Mouse (Mus musculus): ENCODE measurements around the gene Pde4b. TPM values are rescaled to one million over a fixed set of nuclear protein-coding genes. Genes with fewer than 3 reads are reported as not detected.

The Pde4b gene
- polyA plus RNA-seq, 1 experiment, result 14.3 TPM

DNA sequence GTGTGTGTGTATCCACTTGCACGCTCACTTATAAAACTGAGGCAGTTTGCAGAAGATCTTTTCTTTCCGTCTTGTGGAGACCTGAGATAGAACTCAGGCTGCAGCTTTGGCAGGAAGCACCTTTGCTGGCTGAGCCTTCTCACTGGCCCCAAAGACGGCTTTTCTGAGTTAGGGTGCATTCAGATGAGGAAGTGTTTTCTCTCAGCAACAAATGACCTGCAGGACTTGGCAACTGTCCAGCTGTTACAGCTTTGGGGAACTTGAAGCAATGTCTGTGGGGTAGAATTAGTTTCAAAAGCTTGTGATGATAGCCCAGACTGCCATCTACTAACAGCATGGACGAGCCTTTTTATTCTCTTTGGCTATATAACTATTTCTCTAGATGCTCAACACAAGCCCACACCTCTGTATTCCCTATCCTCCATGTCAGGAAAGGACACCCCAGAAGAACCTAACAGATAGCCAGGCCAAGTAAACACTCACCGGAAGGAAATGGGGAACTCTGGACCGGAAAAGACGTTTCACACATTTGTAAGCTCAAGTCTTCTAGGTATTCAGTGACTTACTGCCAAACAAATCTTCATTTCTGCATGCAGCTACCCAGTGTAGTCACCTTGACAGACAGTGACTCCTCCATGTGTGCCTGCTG lies 429.8 kb downstream of the Pde4b start:
- H3K27me3 ChIP-seq (ENCODE audit: control insufficient read depth, insufficient read depth, low read length), result no peaks in the 10 kb centered on the region
- 6% methylated on average over 7 of the region's 7 CpGs for WGBS
- peak; percentile 85 to 89 for DNase-seq (ENCODE audit: low read depth in 1 of 2, low spot score in 2 of 2)
- H3K27ac ChIP-seq (ENCODE audit: insufficient read depth, low read length), result peak overlapping the region; percentile 92
- no peak overlapping the region for H3K4me3 ChIP-seq (ENCODE audit: extremely low read depth, insufficient read depth, insufficient read length)
- TF ChIP-seq CTCF (IDR thresholded peaks at IDR 0.05; ENCODE audit: extremely low read depth, insufficient read depth, insufficient read length, insufficient replicate concordance), result no peak
- no peak; the same call in 1 of the 2 replicates for TF ChIP-seq POLR2A (IDR thresholded peaks at IDR 0.05; ENCODE audit: low read depth, low read length)
- H3K36me3 ChIP-seq (ENCODE audit: control insufficient read depth, insufficient read depth, low read length), result no peaks in the 10 kb centered on the region
- peaks cover 46% of the 10 kb centered on the region for H3K4me1 ChIP-seq (ENCODE audit: control insufficient read depth, insufficient read depth, insufficient read length)

DNA sequence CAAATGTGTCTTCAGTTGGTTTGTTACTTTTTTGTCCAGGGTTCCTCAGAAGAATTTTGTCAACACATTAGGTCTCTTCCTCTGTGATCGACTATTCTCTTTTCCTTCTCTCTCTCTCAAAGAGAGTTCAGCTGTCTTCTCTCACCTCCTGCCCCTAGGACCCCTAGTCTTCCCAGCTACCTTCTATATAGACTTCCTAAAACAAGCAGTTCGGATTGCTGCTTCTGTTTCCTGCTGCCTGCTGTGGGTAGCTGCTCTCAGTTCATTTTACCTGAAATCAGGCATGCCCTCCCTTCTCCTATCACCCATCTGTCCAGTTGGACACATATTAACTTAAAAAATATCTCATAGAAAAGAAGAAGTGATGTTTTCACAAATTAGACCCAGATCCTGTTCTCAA lies 430.3 kb downstream of the Pde4b start:
- 7% methylated on average over 2 of the region's 2 CpGs for WGBS
- DNase-seq (ENCODE audit: low read depth in 1 of 2, low spot score in 2 of 2), result no peak
- Histone ChIP-seq H3K27ac (ENCODE audit: insufficient read depth, low read length) (peak overlapping the region; percentile 92), H3K4me3 (ENCODE audit: extremely low read depth, insufficient read depth, insufficient read length) (no peak overlapping the region), H3K27me3 (ENCODE audit: control insufficient read depth, insufficient read depth, low read length) (no peaks in the 10 kb centered on the region), H3K36me3 (ENCODE audit: control insufficient read depth, insufficient read depth, low read length) (no peaks in the 10 kb centered on the region), H3K4me1 (ENCODE audit: control insufficient read depth, insufficient read depth, insufficient read length) (peaks cover 43% of the 10 kb centered on the region)
- TF ChIP-seq POLR2A (IDR thresholded peaks at IDR 0.05; ENCODE audit: low read depth, low read length) (no peak), CTCF (IDR thresholded peaks at IDR 0.05; ENCODE audit: extremely low read depth, insufficient read depth, insufficient read length, insufficient replicate concordance) (no peak)

DNA sequence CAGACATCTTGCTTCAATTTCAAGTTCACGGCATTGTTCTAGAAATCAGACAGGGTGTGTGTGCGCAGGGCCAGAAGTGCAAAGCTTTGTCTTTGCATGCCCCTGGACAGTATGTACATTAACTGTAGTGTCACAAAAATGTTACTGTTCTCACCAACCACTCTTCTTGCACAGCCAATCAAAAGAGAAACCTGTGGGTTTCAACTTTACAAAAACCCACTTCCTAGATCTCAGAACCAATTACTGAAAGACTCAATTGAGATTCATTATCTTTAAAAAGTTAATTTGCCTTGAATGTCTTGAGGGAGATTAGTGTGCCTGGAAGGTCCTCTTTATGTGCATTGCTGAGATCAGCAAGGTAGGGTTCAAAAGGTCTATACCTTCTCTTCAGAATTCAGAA lies 431.0 kb downstream of the Pde4b start:
- Histone ChIP-seq H3K27me3 (ENCODE audit: control insufficient read depth, insufficient read depth, low read length) (no peaks in the 10 kb centered on the region), H3K4me1 (ENCODE audit: control insufficient read depth, insufficient read depth, insufficient read length) (peaks cover 43% of the 10 kb centered on the region), H3K4me3 (ENCODE audit: extremely low read depth, insufficient read depth, insufficient read length) (no peak overlapping the region), H3K36me3 (ENCODE audit: control insufficient read depth, insufficient read depth, low read length) (no peaks in the 10 kb centered on the region), H3K27ac (ENCODE audit: insufficient read depth, low read length) (peak overlapping the region; percentile 77)
- TF ChIP-seq POLR2A (IDR thresholded peaks at IDR 0.05; ENCODE audit: low read depth, low read length), result no peak
- no peak for TF ChIP-seq CTCF (IDR thresholded peaks at IDR 0.05; ENCODE audit: extremely low read depth, insufficient read depth, insufficient read length, insufficient replicate concordance)
- DNase-seq (ENCODE audit: low read depth in 1 of 2, low spot score in 2 of 2), result no peak
- WGBS, result 69% methylated on average over 2 of the region's 2 CpGs

DNA sequence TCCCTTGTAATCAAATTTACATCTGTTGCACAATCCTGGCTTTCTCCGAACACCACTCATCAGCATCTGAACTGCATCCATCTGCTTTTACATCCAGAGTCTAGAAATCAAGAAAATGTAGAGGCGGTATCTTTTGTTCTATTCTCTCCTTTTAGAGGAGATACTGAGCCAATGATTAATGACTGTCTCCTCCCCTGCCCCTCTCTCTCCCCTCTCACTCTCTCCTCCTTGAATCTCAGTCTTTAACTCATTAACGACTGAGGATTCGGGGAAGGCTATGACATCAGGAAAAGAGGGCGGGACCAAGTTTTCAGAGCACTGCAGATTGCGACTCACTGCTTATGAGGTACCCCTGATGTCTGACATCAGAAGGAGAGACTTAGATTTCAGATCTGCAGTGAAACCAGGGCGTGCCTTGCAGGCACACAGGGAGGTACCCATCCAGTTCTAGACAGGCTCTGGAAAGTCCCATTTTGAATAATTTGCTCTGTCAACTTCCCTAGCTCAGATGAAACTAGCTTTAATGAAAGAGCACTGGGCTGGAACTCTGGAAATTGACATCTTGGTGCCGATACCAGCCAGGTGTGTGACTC lies 433.4 kb downstream of the Pde4b start:
- 75% methylated on average over 8 of the region's 8 CpGs for WGBS
- Histone ChIP-seq H3K36me3 (ENCODE audit: control insufficient read depth, insufficient read depth, low read length) (no peaks in the 10 kb centered on the region), H3K27ac (ENCODE audit: insufficient read depth, low read length) (no peak overlapping the region), H3K4me1 (ENCODE audit: control insufficient read depth, insufficient read depth, insufficient read length) (peaks cover 28% of the 10 kb centered on the region), H3K4me3 (ENCODE audit: extremely low read depth, insufficient read depth, insufficient read length) (no peak overlapping the region), H3K27me3 (ENCODE audit: control insufficient read depth, insufficient read depth, low read length) (no peaks in the 10 kb centered on the region)
- no peak for TF ChIP-seq CTCF (IDR thresholded peaks at IDR 0.05; ENCODE audit: extremely low read depth, insufficient read depth, insufficient read length, insufficient replicate concordance)
- no peak for TF ChIP-seq POLR2A (IDR thresholded peaks at IDR 0.05; ENCODE audit: low read depth, low read length)
- DNase-seq (ENCODE audit: low read depth in 1 of 2, low spot score in 2 of 2), result no peak

DNA sequence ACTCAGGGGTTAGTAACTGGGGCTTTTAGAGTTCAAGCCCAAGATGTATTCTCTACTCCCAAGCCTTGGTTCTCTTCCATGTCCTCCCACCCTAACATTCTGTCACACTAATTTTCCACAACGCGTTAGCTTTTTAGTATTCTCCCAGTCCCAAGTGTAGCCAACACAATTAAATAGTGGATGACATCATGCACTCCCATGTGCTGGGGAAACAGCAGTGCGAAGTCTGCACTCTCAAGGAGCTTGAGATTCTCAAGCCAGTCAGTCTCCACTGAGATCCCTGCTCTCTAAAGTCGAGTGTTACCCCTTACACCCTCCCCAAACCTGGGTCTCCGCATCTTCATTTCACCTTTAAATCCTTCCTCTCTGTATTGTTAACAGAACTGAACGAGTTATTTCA lies 434.1 kb downstream of the Pde4b start:
- H3K4me3 ChIP-seq (ENCODE audit: extremely low read depth, insufficient read depth, insufficient read length), result no peak overlapping the region
- TF ChIP-seq CTCF (IDR thresholded peaks at IDR 0.05; ENCODE audit: extremely low read depth, insufficient read depth, insufficient read length, insufficient replicate concordance) (no peak), POLR2A (IDR thresholded peaks at IDR 0.05; ENCODE audit: low read depth, low read length) (no peak)
- H3K27ac ChIP-seq (ENCODE audit: insufficient read depth, low read length), result no peak overlapping the region
- H3K4me1 ChIP-seq (ENCODE audit: control insufficient read depth, insufficient read depth, insufficient read length), result peaks cover 23% of the 10 kb centered on the region
- no peaks in the 10 kb centered on the region for H3K36me3 ChIP-seq (ENCODE audit: control insufficient read depth, insufficient read depth, low read length)
- WGBS, result 79% methylated on average over 6 of the region's 6 CpGs
- no peak for DNase-seq (ENCODE audit: low read depth in 1 of 2, low spot score in 2 of 2)
- H3K27me3 ChIP-seq (ENCODE audit: control insufficient read depth, insufficient read depth, low read length), result no peaks in the 10 kb centered on the region

DNA sequence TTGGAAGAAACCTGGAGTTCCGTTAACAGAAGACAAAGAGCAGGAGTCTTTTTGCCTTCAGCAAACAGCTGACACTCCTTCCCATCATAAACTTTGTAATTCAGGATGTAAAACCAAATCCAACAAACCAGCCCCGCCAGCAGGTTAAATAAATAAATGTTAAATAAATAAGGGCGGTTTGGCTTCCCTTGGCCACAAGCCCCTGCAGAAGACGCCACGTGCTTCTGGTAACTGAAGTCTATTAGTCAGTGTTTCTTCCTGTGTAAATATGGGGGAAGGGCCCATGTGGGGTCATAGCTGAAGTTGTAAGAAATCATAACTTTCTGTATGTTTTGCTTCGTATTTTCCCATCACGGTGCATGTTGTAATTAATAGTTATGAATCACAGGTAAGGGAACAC lies 440.0 kb downstream of the Pde4b start:
- WGBS, result 79% methylated on average over 7 of the region's 7 CpGs
- no peak for DNase-seq (ENCODE audit: low read depth in 1 of 2, low spot score in 2 of 2)

DNA sequence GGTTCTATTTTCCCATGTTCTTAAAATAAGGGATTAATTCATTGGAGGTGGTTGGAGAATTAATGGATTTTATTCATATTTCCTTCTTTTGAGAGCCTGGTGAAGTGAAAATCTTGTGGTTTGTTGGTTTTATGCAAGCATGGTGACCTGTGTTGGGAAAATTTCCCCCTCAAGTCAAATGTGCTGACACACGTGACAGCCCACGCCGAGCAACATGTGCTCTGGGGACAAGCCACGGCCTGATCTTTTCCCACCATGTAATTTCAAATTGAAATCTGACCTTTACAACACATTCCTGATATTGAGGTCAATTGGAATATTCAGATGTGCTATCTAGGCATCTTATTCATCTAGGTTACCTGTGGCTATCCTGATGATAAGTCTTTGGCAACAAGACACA lies 443.5 kb downstream of the Pde4b start:
- TF ChIP-seq CTCF (IDR thresholded peaks at IDR 0.05; ENCODE audit: extremely low read depth, insufficient read depth, insufficient read length, insufficient replicate concordance) (no peak), POLR2A (IDR thresholded peaks at IDR 0.05; ENCODE audit: low read depth, low read length) (no peak)
- Histone ChIP-seq H3K4me1 (ENCODE audit: control insufficient read depth, insufficient read depth, insufficient read length) (peaks cover 4% of the 10 kb centered on the region), H3K27me3 (ENCODE audit: control insufficient read depth, insufficient read depth, low read length) (no peaks in the 10 kb centered on the region), H3K36me3 (ENCODE audit: control insufficient read depth, insufficient read depth, low read length) (no peaks in the 10 kb centered on the region), H3K27ac (ENCODE audit: insufficient read depth, low read length) (no peak overlapping the region), H3K4me3 (ENCODE audit: extremely low read depth, insufficient read depth, insufficient read length) (no peak overlapping the region)
- WGBS, result 57% methylated on average over 4 of the region's 4 CpGs
- DNase-seq (ENCODE audit: low read depth in 1 of 2, low spot score in 2 of 2), result no peak

More for the DNA sequence above, 440.0 kb downstream of the Pde4b start:
- Histone ChIP-seq H3K4me3 (ENCODE audit: extremely low read depth, insufficient read depth, insufficient read length) (no peak overlapping the region), H3K36me3 (ENCODE audit: control insufficient read depth, insufficient read depth, low read length) (no peaks in the 10 kb centered on the region), H3K4me1 (ENCODE audit: control insufficient read depth, insufficient read depth, insufficient read length) (no peaks in the 10 kb centered on the region; the same call in 1 of the 2 replicates), H3K27ac (ENCODE audit: insufficient read depth, low read length) (no peak overlapping the region), H3K27me3 (ENCODE audit: control insufficient read depth, insufficient read depth, low read length) (no peaks in the 10 kb centered on the region)
- TF ChIP-seq CTCF (IDR thresholded peaks at IDR 0.05; ENCODE audit: extremely low read depth, insufficient read depth, insufficient read length, insufficient replicate concordance) (no peak), POLR2A (IDR thresholded peaks at IDR 0.05; ENCODE audit: low read depth, low read length) (no peak)

Measured in spleen, adult 2 months (tissue).